Mouse (Mus musculus) midbrain, embryonic 12.5 days (tissue): ENCODE measurements around the gene Mrgprb8. TPM values are rescaled to one million over a fixed set of nuclear protein-coding genes. Genes with fewer than 3 reads are reported as not detected.
"Not testable (repeated sequence)": the region's sequence is repeated elsewhere in the genome, so short reads cannot be mapped to it uniquely, and the experiment has no call there.

Source experiments
- ATAC-seq: fragments of 200-750 bp; cut with Nextera tagmentation; 2 replicates; pipeline ENCODE4 v1.8.0; 2017; ENCODE audit warnings: low read depth, moderate TSS enrichment, moderate library complexity; ENCODE audit not compliant: low FRiP score
- H3K27ac ChIP-seq: fragments of 300-500 bp; sonication (generic); replicated peaks from 2 replicates; pipeline ENCODE4 v1.5.1; 2016; ENCODE audit warnings: mild to moderate bottlenecking
- H3K27me3 ChIP-seq: fragments of 300-500 bp; sonication (generic); 2 replicates; pipeline ENCODE4 v1.6.1; 2016; ENCODE audit warnings: mild to moderate bottlenecking
- H3K36me3 ChIP-seq: fragments of 300-500 bp; sonication (generic); 2 replicates; pipeline ENCODE4 v1.6.1; 2016
- H3K4me1 ChIP-seq: fragments of 300-500 bp; sonication (generic); 2 replicates; pipeline ENCODE4 v1.6.1; 2016
- H3K4me2 ChIP-seq: fragments of 300-500 bp; sonication (generic); replicated peaks from 2 replicates; pipeline ENCODE4 v1.6.1; 2016; ENCODE audit warnings: mild to moderate bottlenecking, moderate library complexity
- H3K4me3 ChIP-seq: fragments of 300-500 bp; sonication (generic); 2 replicates; pipeline ENCODE4 v1.5.1; 2016; ENCODE audit warnings: mild to moderate bottlenecking
- H3K9ac ChIP-seq: fragments of 300-500 bp; sonication (generic); replicated peaks from 2 replicates; pipeline ENCODE4 v1.6.1; 2016; ENCODE audit warnings: mild to moderate bottlenecking, moderate library complexity
- H3K9me3 ChIP-seq: fragments of 300-500 bp; sonication (generic); 2 replicates; pipeline ENCODE4 v1.6.1; 2016; ENCODE audit warnings: mild to moderate bottlenecking
- WGBS: fragments of 180-500 bp; shearing (Covaris S2); methylation state at CpG from one replicate; pipeline ENCODE4 v1.1.7; 2016; 5-methylcytosine and 5-hydroxymethylcytosine counted together
- polyA plus RNA-seq: library from polyadenylated mRNA; unstranded; fragments of >200 nt; fragmentation: Nextera tagmentation; extraction: Ambion mirVana; gene quantifications from 2 replicates; pipeline ENCODE4 v1.2.1, GENCODE M21; 2016

Mrgprb8 gene
- polyA plus RNA-seq, result not detected in 2 replicates

GRCm38 (mm10) chr7:48388226-48388625 lies at the start of gene Mrgprb8:
TSS of gene Mrgprb8 (plus strand) at chr7:48388526.
- no peak within 1 kb of the TSS for H3K27ac ChIP-seq
- no peak within 1 kb of the TSS for H3K4me3 ChIP-seq
- no peak within 1 kb of the TSS for H3K4me2 ChIP-seq
- no peaks in the 10 kb centered on the region for H3K4me1 ChIP-seq
- H3K27me3 ChIP-seq, result no peaks in the 10 kb centered on the region
- 73% methylated on average over 2 of the region's 2 CpGs for WGBS
- no peaks in the 10 kb centered on the region for H3K36me3 ChIP-seq
- H3K9me3 ChIP-seq, result peaks cover 44% of the 10 kb centered on the region
- no peak within 1 kb of the TSS for H3K9ac ChIP-seq
- ATAC-seq, result no peak

- H3K4me1 ChIP-seq, H3K4me3 ChIP-seq, H3K36me3 ChIP-seq, H3K27ac ChIP-seq, H3K4me2 ChIP-seq, H3K9ac ChIP-seq, H3K27me3 ChIP-seq, ATAC-seq: not testable (repeated sequence)
- peaks cover 30% of the 10 kb centered on the region for H3K9me3 ChIP-seq
- 82% methylated on average over 3 of the region's 3 CpGs for WGBS
Measured at GRCm38 (mm10) chr7:48435936-48436335, 47.6 kb downstream of the Mrgprb8 start.

GRCm38 (mm10) chr7:48436581-48436980 lies 48.3 kb downstream of the Mrgprb8 start:
- Histone ChIP-seq H3K36me3 (no peaks in the 10 kb centered on the region), H3K4me2 (no peak overlapping the region), H3K27ac (no peak overlapping the region), H3K9ac (no peak overlapping the region), H3K4me3 (no peak overlapping the region), H3K9me3 (peaks cover 26% of the 10 kb centered on the region), H3K4me1 (no peaks in the 10 kb centered on the region), H3K27me3 (no peaks in the 10 kb centered on the region)
- ATAC-seq, result no peak
- WGBS, result 43% methylated on average over 3 of the region's 3 CpGs

Other genes starting within 250 kb of the Mrgprb8 start
- gene Mrgprb5, start 219.5 kb upstream of the Mrgprb8 start, polyA plus RNA-seq, result not detected in 2 replicates
- not detected in 2 replicates for gene Mrgprb4, start 189.2 kb upstream of the Mrgprb8 start, polyA plus RNA-seq
- gene Mrgprb1, start 67.8 kb downstream of the Mrgprb8 start, polyA plus RNA-seq, result not detected in 2 replicates
- gene Mrgprx2, start 110.8 kb downstream of the Mrgprb8 start, polyA plus RNA-seq, result not detected in 2 replicates
- gene Mrgprb2, start 169.6 kb downstream of the Mrgprb8 start, polyA plus RNA-seq, result not detected in 2 replicates